Mouse (Mus musculus): Measurements from ENCODE around the gene Mst1r. TPM values are rescaled to one million over a fixed set of nuclear protein-coding genes. Genes with fewer than 3 reads are reported as not detected.

Gene Mst1r
- total RNA-seq, 2 experiments from 2014 or later = 5.2 to 11.9 TPM

- DNase-seq = no peak
Measured at GRCm38 (mm10) chr9:107914764-107915420, 8.2 kb downstream of the Mst1r start.

DNA sequence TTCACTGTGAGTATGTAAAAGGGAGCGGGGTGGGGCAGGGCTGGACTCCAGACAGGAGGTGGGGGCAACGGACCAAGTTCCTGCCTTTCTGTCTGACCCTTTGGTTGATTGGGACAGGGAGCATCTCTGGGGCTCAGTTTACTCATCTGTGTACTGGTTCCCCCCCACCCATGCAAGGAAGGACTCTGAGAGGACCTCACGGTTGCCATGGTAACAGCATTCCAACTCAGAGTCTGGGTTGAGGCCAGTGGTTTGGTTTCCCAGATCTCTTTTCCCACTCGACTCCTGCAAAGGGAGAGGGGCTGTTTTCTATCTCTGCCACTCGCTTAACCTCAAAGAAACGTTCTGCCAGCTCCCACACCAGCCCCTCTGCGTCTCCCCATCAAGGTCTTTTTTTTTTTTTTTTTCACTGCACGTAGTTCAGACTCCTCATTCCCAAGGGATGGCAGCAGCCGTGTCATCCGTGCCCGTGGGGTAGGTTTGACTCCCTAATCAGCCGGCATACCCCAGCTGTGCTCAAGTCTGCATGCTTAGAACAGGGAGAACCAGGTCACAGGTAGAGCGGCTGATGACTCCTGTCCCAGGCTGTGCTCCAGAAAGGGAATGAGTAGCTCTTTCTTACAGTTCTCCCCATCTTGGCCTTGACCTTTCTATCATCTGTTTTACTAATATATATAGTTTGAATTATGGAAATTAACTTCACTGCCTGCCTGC is 11.4 kb downstream of the Mst1r start:
- peak in 1 of 2 experiments; percentile 19 for DNase-seq

DNA sequence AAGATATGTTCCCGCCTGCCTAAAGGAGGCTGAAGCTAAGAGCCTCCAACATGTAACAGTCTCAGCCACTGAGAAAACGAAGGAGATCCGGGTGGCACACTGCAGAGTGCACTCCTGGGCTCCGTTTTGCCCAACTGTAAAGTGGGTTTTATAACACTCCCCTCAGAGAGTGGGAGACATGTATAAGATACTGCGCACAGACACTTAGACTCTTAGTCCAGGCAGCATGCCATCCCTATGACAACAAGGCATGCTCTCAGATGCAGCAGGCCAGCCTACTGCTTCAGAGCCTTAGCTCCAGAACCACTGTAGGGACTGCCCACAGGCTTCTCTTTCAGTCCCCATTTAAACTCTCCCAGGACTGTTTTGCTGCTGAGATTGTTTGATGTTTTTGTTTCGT is 12.2 kb downstream of the Mst1r start:
- DNase-seq = no peak

DNA sequence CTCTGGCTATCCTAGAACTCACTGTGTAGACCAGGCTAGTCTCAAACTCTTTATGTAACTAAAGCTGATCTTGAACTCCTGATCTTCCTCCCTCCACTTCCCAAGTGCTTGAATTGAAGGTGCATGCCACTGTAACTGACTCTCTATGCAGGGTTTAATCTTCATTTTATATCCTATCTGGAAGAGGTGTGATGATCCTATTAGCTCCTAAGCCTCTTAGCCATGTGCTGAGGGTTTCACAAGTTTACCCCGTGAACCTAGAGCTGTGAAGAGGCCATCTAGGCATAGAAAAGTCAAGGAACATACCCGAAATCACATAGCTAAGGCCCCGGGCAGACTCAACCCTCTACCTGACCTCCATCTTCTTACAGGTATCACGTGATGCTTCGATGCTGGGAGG is 12.8 kb downstream of the Mst1r start:
- no peak for DNase-seq

- peak; percentile 65 to 74 for DNase-seq
Measured at GRCm38 (mm10) chr9:107923021-107923420, 16.3 kb downstream of the Mst1r start.

- peak in 1 of 2 experiments; percentile 48 for DNase-seq
Measured at GRCm38 (mm10) chr9:107923956-107924355, 17.3 kb downstream of the Mst1r start.

GRCm38 (mm10) chr9:107925251-107925650 is 18.6 kb downstream of the Mst1r start:
- DNase-seq = no peak

- no peak for DNase-seq
Measured at GRCm38 (mm10) chr9:107926920-107927420, 20.3 kb downstream of the Mst1r start.

DNA sequence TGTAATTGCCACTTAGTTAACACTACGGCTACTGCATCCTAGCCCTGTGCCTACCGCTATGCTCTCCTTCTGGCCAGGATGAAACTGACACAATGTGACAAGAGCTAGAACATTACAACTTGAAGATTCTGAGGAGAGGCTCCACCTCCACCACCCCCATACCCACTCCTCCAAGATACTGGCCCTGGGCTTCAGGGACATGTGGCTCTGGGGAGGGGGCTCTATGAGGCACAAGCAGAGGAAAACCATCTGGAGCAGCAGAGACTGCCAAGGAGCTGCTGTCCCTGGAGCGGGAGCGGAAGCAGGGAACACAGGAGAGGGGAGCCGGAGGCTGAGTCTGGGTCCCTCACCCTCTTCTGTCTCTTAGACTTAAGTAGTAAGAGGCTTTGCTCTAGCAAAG is 21.1 kb downstream of the Mst1r start:
- DNase-seq = no peak

DNA sequence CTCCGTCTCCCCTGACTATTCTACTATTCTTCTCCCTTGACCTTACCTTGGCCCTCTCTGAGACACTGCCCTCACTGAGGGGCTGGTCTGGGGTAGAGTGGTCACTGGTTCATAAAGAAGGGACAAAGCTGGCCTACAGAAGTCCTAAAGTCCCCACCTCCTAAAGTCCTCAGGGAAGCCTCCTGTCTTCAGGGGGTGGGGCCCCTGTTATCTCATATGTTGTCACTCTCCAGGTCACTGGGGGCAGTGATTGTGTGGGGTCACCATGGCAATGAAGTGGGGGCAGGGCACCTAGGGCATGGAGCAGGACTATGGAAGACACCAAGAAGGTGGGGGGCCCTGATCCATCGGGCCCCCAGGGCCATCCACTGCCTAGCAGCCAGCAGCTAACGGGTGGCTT is 21.5 kb downstream of the Mst1r start, which contains the start of gene Actl11:
TSS of gene Actl11 (plus strand) at position 301 of the 400 bp plus-strand sequence.
- no peak for DNase-seq

GRCm38 (mm10) chr9:107932221-107932620 is 25.5 kb downstream of the Mst1r start:
- DNase-seq = no peak

DNA sequence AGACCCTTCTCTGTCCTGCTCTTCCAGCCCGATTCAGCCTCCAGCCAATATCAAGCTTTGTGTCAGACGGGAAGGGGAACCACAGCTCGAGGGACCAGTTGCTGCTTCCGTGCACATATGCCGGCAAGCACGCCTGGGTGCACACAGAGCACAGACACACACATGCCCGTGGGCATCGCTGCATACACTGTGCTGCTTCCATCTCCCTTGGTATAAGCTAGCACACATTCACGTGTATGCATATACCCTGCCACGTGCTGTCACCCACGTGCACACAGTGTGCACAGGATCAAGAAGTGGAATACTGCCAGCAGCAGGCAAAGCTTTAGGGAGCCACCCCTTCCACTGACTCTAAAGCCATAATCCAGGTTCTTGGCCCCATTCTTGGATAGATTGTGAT is 27.5 kb downstream of the Mst1r start:
- no peak for DNase-seq

DNA sequence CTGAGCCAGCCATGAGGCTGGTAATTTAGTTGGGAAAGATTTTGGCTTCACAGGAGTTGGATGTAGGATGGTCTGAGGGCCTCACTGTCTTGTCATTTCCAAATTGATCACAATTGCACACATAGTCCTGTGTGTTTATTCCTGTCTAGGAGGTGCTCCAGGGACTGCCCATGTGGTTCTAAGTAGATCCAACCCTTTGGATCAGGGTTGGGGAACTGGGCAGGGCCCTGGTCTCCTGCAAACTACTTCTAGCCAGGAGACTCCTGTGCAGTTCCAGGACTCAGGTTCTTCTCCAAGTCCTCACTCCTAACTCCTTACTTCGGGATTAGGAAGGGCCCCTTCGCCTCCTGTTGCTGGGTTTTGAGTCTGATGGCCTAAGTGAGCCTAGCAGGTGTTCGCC is 28.7 kb downstream of the Mst1r start, which contains the start of gene Camkv:
TSS of gene Camkv (plus strand) at position 301 of the 400 bp plus-strand sequence.
- no peak for DNase-seq

DNA sequence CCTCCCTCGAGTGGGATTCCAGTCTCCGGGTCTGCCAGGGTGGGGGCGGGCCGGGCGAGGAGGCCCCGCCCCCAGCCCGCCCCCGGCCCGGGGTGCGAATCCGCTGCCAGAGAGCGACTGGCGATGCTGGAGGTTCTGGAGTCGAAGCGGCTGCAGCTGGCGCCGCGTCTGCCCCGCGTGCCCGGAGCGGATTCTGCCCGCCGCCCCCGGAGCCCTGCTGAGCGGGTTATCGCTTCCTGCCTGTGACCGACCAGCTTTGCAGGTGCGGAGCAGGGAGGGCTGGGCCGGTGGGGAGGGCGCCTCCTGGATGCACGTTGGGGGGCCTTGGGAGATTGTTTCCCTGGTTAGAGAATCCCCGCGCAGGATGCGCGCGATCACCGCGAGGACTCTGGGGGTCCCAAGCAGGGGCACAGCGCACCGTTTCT is 29.1 kb downstream of the Mst1r start:
- DNase-seq = peak; percentile 36 to 53

DNA sequence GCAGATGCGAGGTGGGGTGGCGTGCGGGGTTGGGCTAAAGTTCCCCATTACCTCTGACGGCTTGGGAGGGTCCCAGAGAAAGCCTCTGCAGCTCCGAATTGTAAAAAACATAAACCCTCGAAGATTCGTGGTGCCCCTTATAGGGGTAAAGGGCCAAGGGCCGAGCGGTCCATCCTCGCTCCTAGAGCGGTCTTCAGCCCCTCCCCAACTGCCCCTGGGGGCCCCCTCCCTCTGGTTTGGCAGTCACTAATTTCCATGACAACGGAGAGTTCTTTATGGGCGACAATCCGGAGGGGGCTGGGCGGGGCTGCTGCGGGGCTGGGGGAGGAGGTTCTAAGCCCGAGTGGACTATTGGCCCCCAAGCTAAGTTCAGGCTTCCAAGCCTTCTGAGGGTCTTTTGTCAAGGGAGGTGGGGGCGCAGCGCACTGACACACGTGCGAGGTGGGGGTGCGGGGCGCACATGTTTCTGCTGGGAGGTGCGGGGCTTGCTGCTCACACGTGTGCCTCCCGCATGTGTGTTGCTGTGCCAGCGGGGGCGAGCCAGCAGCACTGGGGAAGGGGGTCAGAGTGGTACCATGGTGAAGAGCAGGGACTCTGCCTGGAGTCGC is 29.6 kb downstream of the Mst1r start:
- peak in 1 of 2 experiments; percentile 29 for DNase-seq

DNA sequence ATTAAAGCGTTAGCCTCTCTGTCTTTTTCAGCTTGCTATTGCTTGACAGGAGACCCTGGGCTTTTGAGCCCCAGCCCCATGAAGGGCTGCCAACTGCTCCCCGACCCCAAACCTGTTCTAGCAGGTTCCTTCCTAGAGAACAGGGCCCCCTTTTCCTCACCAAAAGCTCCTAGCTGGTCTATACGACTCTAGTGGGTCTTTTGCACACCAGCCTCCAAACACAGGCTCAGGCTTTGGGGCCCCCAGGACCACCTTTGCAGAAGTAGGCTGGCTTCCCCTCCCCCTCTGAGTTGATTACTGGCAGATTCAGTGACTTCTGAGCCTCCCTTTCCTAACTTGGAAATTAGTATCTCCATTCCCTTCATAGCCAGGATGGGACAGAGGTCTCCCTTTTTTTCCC is 30.2 kb downstream of the Mst1r start:
- DNase-seq = no peak

DNA sequence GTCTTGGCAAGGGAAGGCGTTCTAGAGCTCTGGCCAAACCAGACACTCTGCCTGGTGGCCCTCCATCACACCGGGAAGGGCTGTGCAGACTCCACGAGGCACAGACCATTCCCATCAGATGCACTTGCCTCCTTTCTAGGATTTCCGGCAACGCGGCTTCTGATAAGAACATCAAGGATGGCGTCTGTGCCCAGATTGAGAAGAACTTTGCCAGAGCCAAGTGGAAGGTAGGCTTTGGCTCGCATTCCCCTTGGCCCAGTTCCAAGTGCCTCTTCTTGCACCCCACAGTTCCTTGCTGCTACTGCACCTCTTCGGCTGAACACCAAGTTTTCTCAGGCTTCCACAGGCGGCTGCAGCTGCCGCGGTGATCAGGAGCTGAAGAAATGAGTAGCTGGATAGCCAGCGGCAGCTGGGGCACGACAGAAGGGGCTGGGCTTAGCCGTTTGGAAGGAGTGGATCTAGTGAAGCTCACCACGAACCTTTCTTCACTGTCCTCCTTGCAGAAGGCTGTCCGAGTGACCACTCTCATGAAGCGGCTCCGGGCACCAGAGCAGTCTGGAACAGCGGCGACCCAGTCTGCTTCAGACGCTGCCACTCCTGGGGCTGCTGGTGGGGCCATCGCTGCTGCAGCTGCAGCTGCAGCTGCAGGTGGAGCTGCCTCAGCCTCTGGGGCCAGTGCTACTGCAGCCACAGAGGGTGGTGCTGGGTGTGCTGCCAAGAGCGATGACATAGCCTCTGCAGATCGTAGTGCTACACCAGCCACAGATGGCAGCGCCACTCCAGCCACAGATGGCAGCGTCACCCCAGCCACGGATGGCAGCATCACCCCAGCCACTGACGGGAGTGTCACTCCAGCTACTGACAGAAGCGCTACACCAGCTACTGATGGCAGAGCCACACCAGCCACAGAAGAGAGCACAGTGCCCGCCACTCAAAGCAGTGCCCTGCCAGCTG is 40.8 kb downstream of the Mst1r start:
- no peak for DNase-seq

DNA sequence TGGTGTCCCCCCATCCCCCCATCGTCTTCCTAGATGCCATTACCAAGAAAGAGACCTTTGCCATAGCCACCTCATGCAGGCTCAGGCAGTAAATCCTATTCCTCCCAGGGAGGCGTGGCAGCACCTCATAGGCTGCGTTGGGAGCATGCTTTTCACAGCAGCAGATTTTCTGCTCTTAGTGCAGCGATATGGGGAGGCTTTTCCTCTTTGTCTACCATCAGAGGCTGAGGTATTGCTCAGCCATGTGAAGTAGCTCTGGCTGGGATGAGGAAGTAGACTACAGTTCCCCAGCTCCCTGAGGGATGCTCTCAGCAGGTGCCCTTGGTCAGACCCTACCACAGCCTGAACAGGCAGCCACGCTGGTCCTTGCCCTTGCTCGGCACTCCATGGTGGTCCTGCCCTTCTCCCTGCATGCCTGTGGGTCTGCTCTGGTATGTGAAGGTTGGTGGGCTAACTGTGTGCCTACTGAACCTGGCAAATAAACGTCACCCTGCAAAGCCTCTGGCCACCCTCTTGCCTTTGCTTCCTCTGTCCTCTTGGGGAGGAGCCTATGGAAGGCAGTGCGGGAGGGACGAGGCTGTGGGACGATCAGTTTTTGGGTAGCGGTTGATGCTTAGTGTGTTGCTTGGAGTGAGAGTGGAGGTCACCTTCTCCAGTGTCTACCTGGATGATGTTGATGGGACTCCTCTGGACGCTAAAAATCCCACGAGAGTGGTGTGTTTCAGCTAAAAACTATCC is 42.7 kb downstream of the Mst1r start:
- DNase-seq = no peak

DNA sequence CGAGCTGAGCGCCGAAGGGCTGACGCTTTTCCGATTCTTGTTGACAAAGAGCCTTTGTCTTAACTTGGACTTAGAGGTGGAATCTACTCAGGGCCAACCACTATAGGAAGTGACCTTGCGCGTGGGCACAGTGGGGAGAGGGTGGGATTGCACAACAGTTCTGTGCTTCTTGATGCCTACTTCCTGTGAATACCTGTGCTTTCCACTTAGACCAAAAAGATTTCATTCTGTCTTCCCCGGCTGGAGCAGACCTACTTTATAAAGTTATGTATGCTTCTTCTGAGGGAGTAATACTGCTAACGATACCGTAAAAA is 43.2 kb downstream of the Mst1r start, which contains the start of gene Traip:
TSS of gene Traip (plus strand) at position 215 of the 314 bp plus-strand sequence.
- no peak for DNase-seq

GRCm38 (mm10) chr9:107950460-107951355 is 44.0 kb downstream of the Mst1r start:
- DNase-seq = peak; percentile 95 to 96

Data from adrenal gland, postnatal 36 days (tissue).